8 mouse cellular contexts compared by ENCODE assay signal in the genomic region with DNA sequence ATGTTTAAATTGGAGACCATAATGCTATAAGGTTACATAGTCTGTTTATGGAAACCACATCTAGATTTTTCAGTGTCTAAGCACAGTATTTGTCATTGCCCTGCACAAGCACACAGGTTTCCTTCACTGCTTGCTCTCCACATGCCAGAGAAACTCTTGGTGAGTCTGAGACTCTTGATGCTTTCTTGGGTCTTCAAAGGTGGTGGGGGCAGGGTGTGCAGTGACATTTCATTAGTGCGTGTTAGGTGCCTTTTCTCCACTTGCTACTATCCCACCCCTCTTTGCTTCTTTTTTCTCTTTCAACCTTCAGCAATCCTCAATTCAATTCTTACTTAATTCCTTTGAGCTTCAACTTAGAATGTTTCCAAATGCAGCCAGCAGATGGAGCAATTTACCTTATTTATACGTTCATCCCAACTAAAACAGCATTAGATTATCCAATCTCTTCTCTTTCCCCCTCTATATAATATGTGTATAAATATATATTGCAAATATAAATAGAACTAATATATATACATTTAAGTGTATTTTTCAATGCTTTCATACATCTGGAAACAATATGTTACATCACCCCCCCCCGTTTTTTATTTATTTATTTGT.
DNase-seq lines count a peak whose midpoint lies in the region; ATAC-seq and TF ChIP-seq lines count a peak whose summit lies in the region.

No protein-coding gene starts in this region.

- WGBS in liver, postnatal 0 days (ENCODE audit: insufficient replicate concordance): 35% methylated on average over 3 of the region's 3 CpGs
- WGBS in liver, embryonic 11.5 days: 38% methylated on average over 3 of the region's 3 CpGs
- WGBS in midbrain, embryonic 14.5 days: 32% methylated on average over 3 of the region's 3 CpGs

- DNase-seq in adrenal gland, postnatal 14 days: peak; percentile 35
- no peak for DNase-seq in adrenal gland, postnatal 25 days
- no peak for DNase-seq in liver, postnatal 0 days
- DNase-seq in liver, embryonic 11.5 days (ENCODE audit: low spot score): no peak
- DNase-seq in c-Kit-positive CD71-positive TER-119-negative erythroid progenitor cells, embryonic 14.5 days (ENCODE audit: low read depth): peak; percentile 4
- peak; percentile 24 for DNase-seq in induced T-regulatory cell, adult 2 months (ENCODE audit: low read depth)
- DNase-seq in midbrain, embryonic 14.5 days: peak; percentile 91
- DNase-seq in B cell, adult 2 months: no peak

- no peak overlapping the region for H3K9ac ChIP-seq in liver, postnatal 0 days (replicated peaks)
- no peak overlapping the region for H3K9ac ChIP-seq in liver, embryonic 11.5 days (ENCODE audit: low read depth, low read length)
- H3K9ac ChIP-seq in midbrain, embryonic 14.5 days (replicated peaks; ENCODE audit: low read length): no peak overlapping the region

- TF ChIP-seq EP300 in liver, postnatal 0 days (IDR thresholded peaks at IDR 0.05; ENCODE audit: low read depth): no peak

- no peaks in the 10 kb centered on the region for H3K4me1 ChIP-seq in liver, postnatal 0 days (ENCODE audit: insufficient read depth)
- no peaks in the 10 kb centered on the region for H3K4me1 ChIP-seq in liver, embryonic 11.5 days (replicated peaks; ENCODE audit: control insufficient read depth, insufficient read depth, low read length)
- H3K4me1 ChIP-seq in midbrain, embryonic 14.5 days (ENCODE audit: control insufficient read depth, insufficient read depth, low read length): no peaks in the 10 kb centered on the region

- H3K27me3 ChIP-seq in liver, postnatal 0 days (ENCODE audit: insufficient read depth, low read length): no peaks in the 10 kb centered on the region
- H3K27me3 ChIP-seq in liver, embryonic 11.5 days (replicated peaks; ENCODE audit: control insufficient read depth, insufficient read depth, low read length): no peaks in the 10 kb centered on the region
- H3K27me3 ChIP-seq in midbrain, embryonic 14.5 days (ENCODE audit: control insufficient read depth, insufficient read depth, low read length): no peaks in the 10 kb centered on the region

- no peak overlapping the region for H3K4me3 ChIP-seq in liver, postnatal 0 days (ENCODE audit: low read depth, low read length)
- no peak overlapping the region for H3K4me3 ChIP-seq in liver, embryonic 11.5 days (ENCODE audit: low read depth, low read length)
- no peak overlapping the region for H3K4me3 ChIP-seq in midbrain, embryonic 14.5 days (replicated peaks; ENCODE audit: low read depth, low read length)

- H3K9me3 ChIP-seq in liver, postnatal 0 days (ENCODE audit: low read length): no peaks in the 10 kb centered on the region
- no peaks in the 10 kb centered on the region for H3K9me3 ChIP-seq in liver, embryonic 11.5 days (ENCODE audit: control insufficient read depth, low read length)
- H3K9me3 ChIP-seq in midbrain, embryonic 14.5 days (ENCODE audit: control insufficient read depth, low read length): no peaks in the 10 kb centered on the region

- H3K4me2 ChIP-seq in liver, postnatal 0 days (ENCODE audit: low read depth, low read length): no peak overlapping the region
- no peak overlapping the region for H3K4me2 ChIP-seq in liver, embryonic 11.5 days
- no peak overlapping the region for H3K4me2 ChIP-seq in midbrain, embryonic 14.5 days (ENCODE audit: low read length)

- no peaks in the 10 kb centered on the region for H3K36me3 ChIP-seq in liver, postnatal 0 days (replicated peaks; ENCODE audit: insufficient read depth, low read length)
- no peaks in the 10 kb centered on the region for H3K36me3 ChIP-seq in liver, embryonic 11.5 days (ENCODE audit: control insufficient read depth, insufficient read depth, low read length)
- H3K36me3 ChIP-seq in midbrain, embryonic 14.5 days (ENCODE audit: control insufficient read depth, insufficient read depth, low read length): no peaks in the 10 kb centered on the region

- no peak for ATAC-seq in liver, postnatal 0 days
- ATAC-seq in liver, embryonic 11.5 days (replicated peaks; ENCODE audit: low FRiP score): no peak
- no peak for ATAC-seq in midbrain, embryonic 14.5 days (ENCODE audit: low FRiP score, low TSS enrichment)

- peak; percentile 52 for TF ChIP-seq CTCF in liver, postnatal 0 days (IDR thresholded peaks at IDR 0.05; ENCODE audit: low read depth)

- H3K27ac ChIP-seq in liver, postnatal 0 days (ENCODE audit: low read depth): no peak overlapping the region
- no peak overlapping the region for H3K27ac ChIP-seq in liver, embryonic 11.5 days (ENCODE audit: low read depth, low read length)
- no peak overlapping the region for H3K27ac ChIP-seq in midbrain, embryonic 14.5 days (replicated peaks; ENCODE audit: low read depth, low read length)

Comparison
In these comparisons a context has a peak if more than half of its experiments do, and no peak if none do; other contexts are left out.
1. DNase-seq: peak in adrenal gland, postnatal 14 days (single experiment), c-Kit-positive CD71-positive TER-119-negative erythroid progenitor cells, embryonic 14.5 days (single experiment), induced T-regulatory cell, adult 2 months (single experiment) and midbrain, embryonic 14.5 days (single experiment); none in adrenal gland, postnatal 25 days (single experiment), liver, postnatal 0 days (single experiment), liver, embryonic 11.5 days (single experiment) and B cell, adult 2 months (0 of 2).